Mouse (Mus musculus) spleen, postnatal 4 days (tissue): Measurements from ENCODE around the gene Nrap.
A peak's percentile ranks its signal among the peaks of the same experiment; 100 is the strongest.
"Not testable (repeated sequence)": the region's sequence is repeated elsewhere in the genome, so short reads cannot be mapped to it uniquely, and the experiment has no call there.

Experiments
- DNase-seq, 2 experiments: peaks; one replicate each; pipeline ENCODE4 v3.0.0; 2022; ENCODE audit warnings: low spot score in 2 of 2

Nrap gene

DNA sequence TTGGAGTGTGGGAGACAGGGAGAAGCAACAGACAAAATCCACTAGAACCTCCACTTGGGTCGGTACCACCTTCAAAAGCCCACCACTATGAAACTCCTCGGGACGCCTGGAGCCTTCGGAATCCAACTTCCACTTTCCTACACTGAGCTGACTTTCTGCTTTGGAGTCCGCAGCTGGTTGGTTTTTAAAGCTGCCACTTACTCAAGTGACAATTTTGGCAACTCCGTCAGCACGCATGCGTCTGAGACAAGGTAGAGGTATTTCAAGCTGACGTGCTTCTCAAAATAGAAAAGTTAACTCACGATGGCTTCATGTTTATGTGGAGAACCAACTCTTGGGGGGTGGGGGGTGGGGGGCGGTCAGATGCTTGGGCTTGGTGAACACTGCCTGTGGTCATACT lies at the start of gene Nrap:
Gene Nrap (minus strand): TSS at position 159 of the 400 bp plus-strand sequence.
- DNase-seq: no peak

DNA sequence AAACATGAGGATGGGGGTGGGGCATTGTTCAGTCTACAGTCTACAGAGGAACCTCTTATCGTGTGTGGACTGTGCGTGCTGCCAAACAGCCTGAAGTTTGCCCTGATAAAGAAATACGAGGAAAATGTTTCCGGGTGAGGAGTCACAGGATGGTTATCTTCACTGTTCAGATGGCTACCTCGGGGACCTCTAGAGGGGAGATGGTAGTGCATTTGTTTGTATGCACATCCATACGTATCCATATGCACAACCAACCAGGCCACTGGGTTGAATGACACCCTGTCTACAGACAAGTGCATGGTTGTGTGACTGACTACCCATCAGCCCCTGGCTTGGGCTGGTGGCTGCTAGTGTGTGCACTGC lies 49.2 kb upstream of the Nrap start:
- DNase-seq: peak in 1 of 2 experiments; percentile 50

DNA sequence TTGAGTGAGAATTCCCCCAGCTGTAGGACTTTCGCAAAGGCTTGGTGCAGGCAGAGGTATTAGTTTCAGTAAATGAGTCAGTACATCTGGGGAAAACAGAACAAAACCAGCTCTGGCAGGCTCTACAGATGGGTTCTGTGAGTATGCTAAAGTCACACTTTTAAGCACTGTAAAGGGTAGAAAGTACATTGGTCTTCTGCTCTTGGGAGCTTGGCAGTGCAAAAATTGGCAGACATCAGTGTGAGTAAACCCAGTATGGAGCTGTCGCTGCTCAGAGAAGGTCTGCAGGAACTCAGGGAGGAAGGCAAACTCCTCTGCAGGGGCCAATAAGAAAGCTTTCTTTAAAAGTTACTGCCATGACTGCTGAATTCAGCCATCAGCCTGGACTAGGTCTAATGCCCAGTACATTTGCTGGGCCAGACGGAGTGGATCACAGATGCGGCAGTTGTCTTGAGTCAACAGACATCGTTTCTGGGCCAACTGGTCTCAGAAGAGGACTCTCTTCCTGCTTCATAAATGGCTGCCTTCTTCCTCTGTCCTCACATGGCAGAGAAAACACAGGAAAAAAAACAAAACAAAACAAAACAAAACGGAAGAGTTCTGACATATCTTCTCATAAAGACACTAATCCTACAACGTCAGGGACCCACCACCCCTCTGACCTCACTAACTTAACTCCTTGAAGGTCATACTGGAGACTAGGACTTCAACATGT lies 48.7 kb upstream of the Nrap start:
- DNase-seq: no peak

DNA sequence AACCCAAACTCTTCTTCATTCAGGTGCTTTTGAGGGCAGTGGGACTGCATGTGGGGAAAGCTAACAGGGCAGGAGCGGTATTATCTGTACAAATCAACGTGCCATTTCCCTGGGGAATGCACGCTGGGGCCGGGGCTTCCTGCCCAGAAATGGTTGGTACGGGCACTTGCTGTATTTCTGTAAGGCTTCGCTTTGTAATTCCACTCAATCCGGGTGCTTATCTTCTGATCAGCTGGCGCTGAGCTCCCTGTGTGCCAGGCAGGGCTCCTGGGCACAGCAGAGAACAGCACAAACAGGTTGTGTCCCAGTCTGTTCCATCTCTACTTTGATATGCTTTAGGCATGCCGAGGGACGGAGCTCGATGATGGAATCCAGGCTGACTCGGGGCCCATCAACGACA lies 46.5 kb upstream of the Nrap start:
- DNase-seq: no peak

DNA sequence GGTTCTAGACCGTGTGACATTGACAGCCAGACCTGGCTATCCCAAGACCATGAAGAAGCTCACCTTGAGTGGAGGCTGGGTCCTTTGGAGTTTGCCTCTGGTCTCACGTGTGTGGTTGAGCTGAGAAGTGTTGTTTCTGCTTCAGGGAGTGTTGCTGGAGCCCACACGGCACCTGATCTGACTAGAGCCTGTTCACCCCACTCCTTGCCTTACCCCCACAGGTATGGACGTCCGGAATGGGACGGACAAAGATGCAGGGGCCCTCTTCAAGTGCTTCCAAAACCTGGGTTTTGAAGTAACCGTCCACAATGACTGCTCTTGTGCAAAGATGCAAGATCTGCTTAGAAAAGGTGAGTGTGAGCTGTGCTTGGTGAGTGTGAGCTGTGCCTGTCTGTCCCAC lies 43.7 kb upstream of the Nrap start:
- no peak for DNase-seq

DNA sequence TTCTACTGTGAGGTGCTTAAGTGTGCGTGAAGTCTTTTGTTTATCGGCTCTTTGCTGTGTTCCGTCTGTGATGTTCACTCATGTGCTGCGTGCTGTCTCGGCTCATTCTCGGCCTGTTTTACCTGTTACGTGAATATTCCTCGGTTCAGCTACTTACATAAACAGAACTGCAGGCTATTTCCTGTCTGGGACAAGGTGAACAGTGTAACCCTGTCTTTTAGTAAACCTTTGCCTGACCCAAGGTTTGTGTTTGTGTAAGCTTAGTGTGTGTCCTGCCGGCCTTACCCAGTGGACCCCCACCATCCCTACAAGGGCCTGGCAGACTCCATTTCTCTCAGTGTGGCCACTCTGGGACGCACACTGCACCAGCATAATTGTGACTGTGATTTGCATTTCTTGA lies 42.9 kb upstream of the Nrap start:
- no peak for DNase-seq

DNA sequence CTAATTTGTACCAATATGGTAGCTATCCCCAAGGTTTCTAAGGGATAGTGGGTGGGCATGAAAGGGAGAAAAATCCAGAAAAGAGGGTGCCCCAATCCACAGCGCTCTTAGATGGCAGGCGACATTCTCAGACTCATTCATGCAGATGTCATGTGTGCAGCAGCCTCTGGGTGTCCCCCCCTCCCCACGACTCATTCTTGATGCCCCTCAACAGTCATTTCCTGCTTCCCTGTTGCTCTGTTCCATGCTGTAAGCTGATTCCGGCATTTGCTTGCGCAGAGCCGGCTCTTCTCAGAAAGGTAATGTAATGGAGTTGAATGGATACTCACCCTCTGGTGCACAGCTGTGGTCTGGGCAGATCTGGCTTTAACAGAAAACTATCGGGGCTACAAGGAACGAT lies 40.5 kb upstream of the Nrap start:
- DNase-seq: no peak

DNA sequence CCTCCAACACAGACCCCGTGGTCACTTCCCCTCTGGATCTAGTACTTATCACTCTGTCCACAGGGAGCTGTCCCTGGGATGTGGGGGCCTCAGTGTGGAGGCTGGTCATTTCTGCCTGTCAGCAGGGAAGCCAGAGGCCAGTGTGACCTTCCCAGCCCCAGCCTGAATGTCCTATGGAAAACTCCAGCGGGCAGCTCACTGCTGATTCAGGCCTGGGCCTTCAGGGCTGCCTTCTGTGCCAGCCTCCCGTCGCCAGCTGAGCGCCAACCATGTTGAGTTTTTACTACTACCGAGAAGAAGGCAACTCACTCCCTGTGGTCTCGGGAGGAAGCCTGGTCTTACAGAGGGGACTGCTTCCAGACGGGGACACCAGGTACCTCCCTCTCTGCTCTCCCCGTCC lies 35.7 kb upstream of the Nrap start:
- no peak for DNase-seq

DNA sequence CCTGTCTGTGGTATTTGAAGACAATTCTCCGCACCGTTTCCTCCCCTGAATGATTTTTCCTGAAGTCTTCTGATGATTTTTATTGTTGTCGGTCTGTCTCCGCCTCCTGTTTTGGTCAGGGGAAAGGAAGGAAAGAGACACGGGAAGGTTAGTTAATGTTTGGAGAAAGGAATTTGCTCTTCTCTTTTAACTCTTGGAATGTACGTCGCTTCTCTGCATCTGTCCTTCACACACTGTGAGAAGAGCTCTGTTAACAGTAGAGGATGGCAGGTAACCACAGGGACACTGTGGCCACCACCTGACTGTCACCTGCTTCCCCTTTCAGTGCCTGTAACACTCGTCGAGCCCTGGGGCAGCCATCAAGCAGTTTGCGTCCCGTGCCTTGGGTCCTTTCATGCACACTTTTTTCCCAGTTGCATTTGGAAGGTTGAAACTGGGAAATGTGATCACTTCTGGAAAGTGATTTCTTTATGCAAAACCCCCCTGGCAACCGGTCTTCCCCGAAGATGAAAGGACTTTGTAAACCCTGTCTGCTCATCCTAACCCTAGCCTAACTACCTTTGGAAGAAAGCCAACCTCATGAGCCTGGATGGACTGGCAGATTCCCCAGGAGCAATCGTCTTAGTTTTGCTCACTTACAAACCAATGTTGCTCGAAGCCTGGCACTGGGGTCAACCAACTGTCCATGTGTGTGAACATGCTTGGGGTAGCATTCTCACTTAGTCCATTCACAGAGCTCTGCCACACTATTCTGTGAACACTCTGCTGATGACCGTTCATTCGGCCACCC lies 35.0 kb upstream of the Nrap start:
- no peak for DNase-seq

DNA sequence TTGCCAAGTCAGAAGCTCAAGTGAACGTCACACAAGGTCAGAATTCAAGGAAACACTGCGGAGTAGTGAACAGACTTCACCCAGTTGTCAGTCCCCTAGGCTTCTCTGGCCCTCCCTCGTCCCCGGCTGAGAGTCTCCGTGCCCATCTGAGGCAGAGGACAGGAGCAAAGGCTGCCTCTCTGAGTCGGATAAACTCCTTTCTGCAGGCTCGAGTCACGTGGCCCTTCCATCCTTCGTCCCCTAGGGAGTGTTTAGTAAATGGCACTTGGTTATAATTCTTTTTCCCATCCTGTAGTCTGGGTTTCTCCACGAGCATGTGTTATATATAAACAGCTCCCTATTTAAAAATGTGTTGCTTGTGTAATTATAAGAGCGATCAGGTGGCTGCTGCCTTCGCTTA lies 33.5 kb upstream of the Nrap start:
- no peak for DNase-seq

DNA sequence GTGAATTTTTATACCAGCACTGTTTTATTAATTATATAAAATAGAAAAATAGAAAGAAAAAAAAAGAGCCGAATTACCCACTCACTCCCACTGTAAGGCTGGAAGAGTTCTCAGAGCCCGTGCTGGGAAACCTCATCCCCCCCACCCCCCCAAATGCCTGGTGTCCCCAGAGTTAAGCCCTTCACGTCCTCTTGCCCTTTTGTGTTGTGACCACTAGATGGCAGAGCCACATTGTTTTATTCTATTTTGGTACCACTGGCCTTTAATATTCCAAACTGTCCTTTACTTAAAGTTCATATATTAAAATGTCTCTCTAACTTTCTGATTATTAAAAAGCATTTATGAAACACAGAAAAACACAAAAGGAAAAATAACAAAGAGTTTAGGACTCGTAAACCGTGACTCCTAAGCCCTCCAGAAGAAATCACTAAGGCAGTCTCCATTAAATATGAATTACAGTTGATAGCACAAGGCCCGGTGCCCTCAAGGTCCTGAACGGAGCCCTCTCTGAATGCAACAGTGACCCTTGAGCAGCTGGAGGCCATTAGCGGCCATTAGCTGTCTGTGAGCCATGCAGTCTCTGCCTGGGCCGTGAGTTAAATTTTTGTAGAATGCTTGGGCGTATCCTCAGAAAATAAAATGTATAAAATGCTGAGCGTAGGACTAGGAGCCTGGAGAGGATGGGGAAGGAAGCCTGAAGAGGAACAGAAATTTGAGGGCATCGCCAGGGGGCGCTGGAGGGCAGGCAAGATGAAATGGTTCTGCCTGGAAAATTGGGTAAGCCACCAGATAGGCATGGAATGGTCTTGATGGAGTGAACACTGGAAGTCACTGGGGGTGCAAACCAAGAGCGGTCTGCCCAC lies 32.9 kb upstream of the Nrap start:
- DNase-seq: peak; percentile 79 to 92

DNA sequence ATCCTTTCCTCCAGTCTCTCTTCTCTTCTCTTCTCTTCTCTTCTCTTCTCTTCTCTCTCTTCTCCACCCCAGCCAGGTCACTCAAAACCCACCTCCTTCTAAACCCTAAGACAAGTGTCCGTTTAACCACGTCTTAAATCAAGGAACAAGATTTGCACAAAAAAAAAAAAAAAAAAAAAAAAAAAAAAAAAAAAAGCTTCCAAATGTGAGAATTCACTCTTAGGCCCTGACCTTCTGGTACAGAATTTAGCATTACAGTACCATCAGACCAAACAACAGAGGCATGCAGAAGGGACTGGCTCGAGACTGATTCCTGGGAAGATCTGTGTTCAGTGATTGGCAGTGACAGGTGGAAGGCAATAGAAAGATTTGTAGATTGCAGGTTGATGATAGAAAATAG lies 30.5 kb upstream of the Nrap start:
- DNase-seq: no peak

DNA sequence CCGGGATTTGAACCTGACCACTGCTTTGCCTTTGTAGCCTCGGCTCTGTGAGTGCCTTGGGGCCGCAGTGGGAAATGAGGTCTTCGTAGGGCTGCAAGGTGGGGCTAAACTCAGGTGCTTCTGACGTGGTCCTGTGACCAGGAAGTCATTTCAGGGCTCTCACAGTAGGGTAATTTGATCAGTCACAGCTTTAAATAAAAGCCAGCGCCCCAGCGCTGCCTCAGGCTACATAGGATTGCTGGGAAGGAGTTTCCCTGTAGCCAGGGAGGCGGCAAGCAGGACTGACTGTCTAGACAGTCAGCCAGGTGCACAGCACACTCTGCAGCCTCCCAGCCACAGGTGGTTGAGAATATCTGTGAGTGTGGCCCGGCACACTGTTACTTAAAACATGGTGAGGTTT lies 29.6 kb upstream of the Nrap start:
- DNase-seq: no peak

DNA sequence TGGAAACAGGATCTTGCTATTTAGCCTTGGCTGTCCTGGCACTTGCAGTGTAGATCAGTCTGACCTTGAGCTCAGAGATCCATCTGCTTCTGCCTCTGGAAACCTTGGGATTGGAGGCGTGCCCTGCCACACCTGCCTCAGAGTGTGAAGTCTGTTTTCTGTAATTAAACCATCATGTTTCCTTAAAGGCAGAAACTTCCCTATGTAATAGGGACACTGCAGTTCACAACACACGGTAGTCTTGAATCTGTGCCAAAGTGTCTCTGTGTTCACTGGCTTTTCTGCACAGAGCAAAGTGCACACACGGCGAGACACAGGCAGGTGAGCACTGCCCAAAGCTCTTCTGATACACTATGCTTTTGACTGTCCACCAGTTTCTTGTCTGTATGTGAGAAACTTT lies 28.6 kb upstream of the Nrap start:
- DNase-seq: no peak

DNA sequence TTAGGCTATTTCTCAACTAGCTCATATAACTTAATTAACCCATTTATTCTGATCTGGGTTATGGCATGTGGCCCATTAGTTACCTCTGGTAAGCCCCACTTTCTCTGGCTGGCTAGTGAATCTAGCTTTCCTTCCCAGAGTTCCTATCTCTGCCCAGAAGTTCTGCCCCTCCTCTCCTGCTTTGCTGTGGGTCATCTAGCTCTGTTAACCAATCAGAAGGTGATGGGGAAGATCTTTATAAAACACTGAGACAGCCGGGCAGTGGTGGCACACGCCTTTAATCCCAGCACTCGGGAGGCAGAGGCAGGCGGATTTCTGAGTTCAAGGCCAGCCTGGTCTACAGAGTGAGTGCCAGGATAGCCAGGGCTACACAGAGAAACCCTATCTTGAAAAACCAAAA lies 20.0 kb upstream of the Nrap start:
- DNase-seq: not testable (repeated sequence)

DNA sequence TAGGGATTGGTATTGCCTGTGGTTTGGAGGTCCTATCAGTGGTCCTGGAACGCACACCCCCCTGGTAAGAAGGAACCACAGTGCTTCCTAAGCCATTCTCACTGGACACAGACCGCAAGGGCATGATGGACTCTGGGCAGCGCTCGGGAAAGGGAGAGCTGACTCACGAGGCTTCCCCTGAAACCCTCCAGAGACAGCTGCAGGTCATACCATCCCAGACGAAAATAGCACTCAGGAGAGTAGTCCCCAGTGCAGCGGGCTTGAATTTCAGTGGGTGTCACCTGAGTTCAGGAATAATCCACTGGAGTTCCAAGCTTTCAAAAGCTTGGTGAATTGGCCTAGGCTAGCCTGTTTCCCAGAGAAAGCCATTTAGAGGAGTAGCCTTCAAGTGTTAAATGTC lies 16.7 kb upstream of the Nrap start:
- no peak for DNase-seq

DNA sequence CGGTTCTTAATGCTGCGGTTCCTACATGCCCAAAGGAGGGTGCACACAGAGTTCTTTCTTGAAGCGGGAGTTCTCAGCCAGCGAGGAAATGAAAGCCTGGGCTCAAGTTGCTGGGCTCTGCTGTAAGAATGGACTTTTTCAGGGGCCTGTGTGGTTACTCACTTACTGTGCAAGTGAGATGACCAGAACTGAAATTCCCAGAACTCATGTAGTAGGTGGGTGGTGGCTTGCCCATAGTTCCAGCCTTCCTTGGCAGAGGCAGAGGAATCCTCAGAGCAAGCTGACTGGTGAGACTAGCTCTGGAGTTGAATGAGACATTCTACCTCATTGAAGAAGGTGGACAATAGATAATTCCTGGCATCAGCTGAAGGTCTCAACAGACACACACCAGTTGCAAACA lies 16.0 kb upstream of the Nrap start:
- DNase-seq: no peak

DNA sequence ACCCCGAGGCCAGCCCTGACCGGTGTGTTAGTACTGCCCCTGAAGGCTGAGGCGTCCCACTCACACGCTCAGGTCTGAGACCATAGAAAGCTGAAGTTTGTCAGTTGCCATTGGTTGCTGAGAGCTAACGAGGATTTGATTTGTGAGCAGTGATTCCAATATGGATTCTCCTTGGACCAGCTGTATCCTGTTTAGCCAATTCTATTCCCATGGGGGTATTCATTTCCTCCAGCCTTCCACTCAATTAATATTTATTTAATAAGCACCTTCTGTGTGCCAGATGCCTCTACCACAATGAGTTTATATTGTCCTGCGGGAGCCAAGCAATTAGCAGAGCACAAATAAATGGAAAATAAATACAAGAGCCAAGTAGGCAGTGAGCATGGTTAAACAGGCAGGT lies 12.0 kb upstream of the Nrap start:
- no peak for DNase-seq

DNA sequence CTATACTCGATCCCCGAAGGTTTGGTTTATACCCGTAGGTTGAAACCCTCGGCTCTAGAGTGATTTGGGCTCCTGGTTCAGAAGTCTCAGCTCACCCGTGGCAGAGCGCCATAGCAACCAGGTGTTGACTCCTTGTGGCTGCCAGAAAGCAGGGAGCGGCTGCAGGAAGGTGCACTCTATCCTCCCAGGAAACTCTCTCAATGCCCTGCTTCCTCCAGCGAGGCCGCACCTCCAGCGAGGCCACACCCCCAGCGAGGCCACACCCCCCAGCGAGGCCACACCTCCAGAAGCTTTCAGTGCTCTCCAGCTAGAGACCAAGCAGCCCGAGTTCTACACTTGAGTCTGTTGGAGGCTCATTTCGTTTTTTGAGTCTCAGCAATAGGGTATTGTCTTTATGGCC lies 10.4 kb upstream of the Nrap start:
- DNase-seq: peak; percentile 92 to 94

DNA sequence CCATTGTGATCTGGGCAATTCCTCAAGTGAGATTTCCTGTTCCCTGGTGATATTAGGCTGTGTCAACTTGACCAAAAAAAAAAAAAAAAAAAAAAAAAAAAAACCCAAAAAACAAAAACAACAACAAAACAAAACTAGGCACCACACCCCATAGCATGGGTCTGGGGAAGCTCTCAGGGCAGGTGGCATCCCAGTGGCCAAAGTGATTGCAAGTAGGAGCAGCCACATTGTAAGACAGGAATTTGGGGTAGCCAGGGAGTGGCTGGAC lies 8.6 kb upstream of the Nrap start:
- DNase-seq: no peak

DNA sequence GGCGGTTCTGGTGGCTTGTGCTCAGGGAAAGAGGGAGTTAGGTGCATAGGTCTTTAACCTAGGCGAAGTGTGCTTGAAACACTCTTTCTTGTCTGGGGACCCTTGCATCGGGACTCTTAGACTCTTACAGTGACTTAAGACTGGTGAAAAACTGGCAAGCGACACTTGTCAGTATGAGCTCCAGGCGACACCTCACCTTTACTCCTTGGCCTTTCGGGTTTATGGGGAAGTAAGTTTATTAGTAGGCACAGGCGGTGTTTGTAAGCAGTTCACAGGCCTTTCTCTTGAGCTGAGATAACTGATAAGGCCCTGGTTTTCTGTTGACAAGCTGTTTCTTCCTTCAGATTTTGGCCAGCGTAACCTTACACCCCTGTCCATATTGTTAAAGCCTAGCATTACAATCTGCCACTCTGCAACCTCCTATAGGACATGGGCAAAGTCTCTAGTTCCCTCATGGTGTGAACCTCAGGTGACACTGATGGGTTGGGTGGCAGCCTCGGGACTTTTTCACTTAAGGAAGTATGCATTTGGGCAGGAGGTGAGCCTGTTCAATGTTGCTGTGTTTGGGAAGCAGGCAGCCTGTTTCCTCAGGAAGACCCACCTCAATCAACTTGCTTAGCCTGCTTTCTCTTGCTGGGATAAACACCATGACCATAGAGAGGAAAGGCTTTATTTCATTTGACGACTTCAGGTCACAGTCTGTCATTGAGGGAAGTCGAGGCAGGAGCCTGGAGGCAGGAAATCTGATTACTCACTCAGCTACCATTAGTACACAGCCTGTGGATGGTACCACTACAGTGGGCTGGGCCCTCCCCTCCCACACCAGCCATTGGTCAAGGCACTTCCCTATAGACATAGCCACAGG lies 8.1 kb upstream of the Nrap start:
- no peak for DNase-seq
